Comparison of ENCODE assay signal across 34 mouse cellular contexts in genomic region chr9:78003278-78003677, GRCm38 (mm10). TPM values are rescaled to one million over a fixed set of nuclear protein-coding genes. Genes with fewer than 3 reads are reported as not detected.
DNase-seq lines count a peak whose midpoint lies in the region; ATAC-seq and TF ChIP-seq lines count a peak whose summit lies in the region.
"Had no signal": no experiment of that assay in that cellular context is flagged by ENCODE, and none has a peak within 500 bp of the region (broad histone marks: within the 10 kb centered on the region; RNA-seq: fewer than 3 reads in every experiment).

No protein-coding gene starts in this region.

- TF ChIP-seq CTCF in liver, adult 2 months (IDR thresholded peaks at IDR 0.05; ENCODE audit: low read depth, low read length), result no peak

- no peaks in the 10 kb centered on the region for H3K79me2 ChIP-seq in liver, adult 2 months (ENCODE audit: control insufficient read depth, insufficient read depth, low read length)

- no peak for ATAC-seq in liver, embryonic 11.5 days (replicated peaks; ENCODE audit: low FRiP score)
- ATAC-seq: forebrain, embryonic 14.5 days; forebrain, postnatal 0 days; inflammation-experienced regulatory T-cells, adult 6 months; intestine, embryonic 16.5 days had no signal

- H3K4me1 ChIP-seq in liver, adult 2 months (ENCODE audit: control insufficient read depth, insufficient read depth, low read length), result peaks cover 6% of the 10 kb centered on the region; the same call in 1 of the 2 replicates
- 0 out of 2 replicates have a peak, but pooled peaks cover 3% of the 10 kb centered on the region for H3K4me1 ChIP-seq in liver, embryonic 11.5 days (replicated peaks; ENCODE audit: control insufficient read depth, insufficient read depth, low read length)
- H3K4me1 ChIP-seq: embryonic facial prominence, embryonic 12.5 days had no signal

- H3K36me3 ChIP-seq in liver, adult 2 months (ENCODE audit: control insufficient read depth, insufficient read depth, low read length), result no peaks in the 10 kb centered on the region
- H3K36me3 ChIP-seq in liver, embryonic 11.5 days (ENCODE audit: control insufficient read depth, insufficient read depth, low read length), result no peaks in the 10 kb centered on the region
- H3K36me3 ChIP-seq: embryonic facial prominence, embryonic 12.5 days; embryonic facial prominence, embryonic 15.5 days; G1E; heart, embryonic 12.5 days; heart, embryonic 15.5 days had no signal

- H3K9me3 ChIP-seq in liver, embryonic 11.5 days (ENCODE audit: control insufficient read depth, low read length), result no peaks in the 10 kb centered on the region
- H3K9me3 ChIP-seq: embryonic facial prominence, embryonic 12.5 days; embryonic facial prominence, embryonic 15.5 days; G1E; heart, embryonic 12.5 days; heart, embryonic 15.5 days had no signal

- no peaks in the 10 kb centered on the region for H3K27me3 ChIP-seq in liver, adult 2 months (ENCODE audit: control insufficient read depth, insufficient read depth, low read length)
- no peaks in the 10 kb centered on the region for H3K27me3 ChIP-seq in liver, embryonic 11.5 days (replicated peaks; ENCODE audit: control insufficient read depth, insufficient read depth, low read length)
- H3K27me3 ChIP-seq: CH12.LX; embryonic facial prominence, embryonic 12.5 days; embryonic facial prominence, embryonic 15.5 days; heart, embryonic 12.5 days; heart, embryonic 15.5 days had no signal

- H3K4me3 ChIP-seq in liver, adult 2 months (ENCODE audit: insufficient read depth, low read depth, low read length), result no peak overlapping the region
- no peak overlapping the region for H3K4me3 ChIP-seq in liver, embryonic 11.5 days (ENCODE audit: low read depth, low read length)
- H3K4me3 ChIP-seq: embryonic facial prominence, embryonic 12.5 days; embryonic facial prominence, embryonic 15.5 days; heart, embryonic 12.5 days; heart, embryonic 15.5 days had no signal

- no peak overlapping the region for H3K27ac ChIP-seq in liver, adult 2 months (replicated peaks; ENCODE audit: insufficient read depth, low read depth, low read length)
- H3K27ac ChIP-seq in liver, embryonic 11.5 days (ENCODE audit: low read depth, low read length), result no peak overlapping the region
- H3K27ac ChIP-seq: embryonic facial prominence, embryonic 12.5 days; embryonic facial prominence, embryonic 15.5 days; heart, embryonic 15.5 days; hindbrain, embryonic 14.5 days; hindbrain, postnatal 0 days had no signal

- TF ChIP-seq POLR2A in liver, adult 2 months (IDR thresholded peaks at IDR 0.05; ENCODE audit: extremely low read depth, insufficient read depth, low read length), result no peak

- peak; percentile 58 for DNase-seq in adrenal gland, postnatal 10 days
- DNase-seq in adrenal gland, postnatal 25 days, result no peak
- DNase-seq in gastrocnemius, postnatal 10 days, result peak; percentile 33
- DNase-seq in gastrocnemius, adult 18-20 months (ENCODE audit: low spot score), result no peak
- DNase-seq in liver, adult 2 months (ENCODE audit: extremely low read depth, low read depth, low spot score), result peak; percentile 59
- DNase-seq in liver, embryonic 11.5 days (ENCODE audit: low spot score), result no peak
- DNase-seq in adipocyte (ENCODE audit: low spot score), result peak; percentile 26
- DNase-seq in cerebellum, adult 9-10 months, result no peak
- DNase-seq: B cell, adult 2 months; cerebellum, adult 11-12 months; cerebellum, adult 8-10 months; cerebellum, postnatal 14 days; forebrain, postnatal 0 days; gastrocnemius, postnatal 25 days; heart, postnatal 4 days; kidney, adult 18-20 months; kidney, adult 9 months had no signal

- H3K9ac ChIP-seq in liver, adult 2 months (ENCODE audit: low read depth, low read length), result no peak overlapping the region
- no peak overlapping the region for H3K9ac ChIP-seq in liver, embryonic 11.5 days (ENCODE audit: low read depth, low read length)
- H3K9ac ChIP-seq: embryonic facial prominence, embryonic 12.5 days; embryonic facial prominence, embryonic 15.5 days; forebrain, postnatal 0 days; heart, embryonic 12.5 days; heart, embryonic 15.5 days; hindbrain, embryonic 14.5 days had no signal

- WGBS in liver, adult 2 months, result 17% methylated on average over 2 of the region's 2 CpGs
- 70% methylated on average over 2 of the region's 2 CpGs for WGBS in liver, embryonic 11.5 days

- no peak overlapping the region for H3K4me2 ChIP-seq in liver, embryonic 11.5 days
- H3K4me2 ChIP-seq: embryonic facial prominence, embryonic 12.5 days; embryonic facial prominence, embryonic 15.5 days; heart, embryonic 12.5 days; heart, embryonic 15.5 days; hindbrain, embryonic 14.5 days had no signal

RNA-seq across cellular contexts. Expression of gene Gcm1, which starts 48.4 kb away (rescaled TPM):
- total RNA-seq in adrenal gland, postnatal 10 days (2021), result not detected
- total RNA-seq in adrenal gland, postnatal 25 days (2021), result not detected in 2 replicates
- total RNA-seq in gastrocnemius, postnatal 10 days (2021), result not detected
- total RNA-seq in gastrocnemius, adult 18-20 months (2021), result not detected
- total RNA-seq in liver, adult 2 months (2014; rRNA removed), result not detected in 2 replicates
- polyA plus RNA-seq in liver, adult 2 months (2012; rRNA removed), result not detected in 2 replicates
- polyA plus RNA-seq in liver, embryonic 11.5 days (2014; fragmentation: Nextera tagmentation; extraction: Ambion mirVana), result not detected in 2 replicates
- total RNA-seq: CH12.LX; forebrain, postnatal 0 days; gastrocnemius, postnatal 25 days; heart, adult 18-20 months; heart, postnatal 14 days; heart, postnatal 4 days had no signal
- polyA plus RNA-seq: brain, embryonic 14.5 days; embryonic facial prominence, embryonic 15.5 days; forebrain, embryonic 11.5 days; forebrain, embryonic 14.5 days; forebrain, postnatal 0 days; frontal cortex, adult 2 months; G1E; heart, embryonic 12.5 days; heart, embryonic 15.5 days; hindbrain, embryonic 11.5 days; hindbrain, embryonic 14.5 days; inflammation-experienced regulatory T-cells, adult 6 months; intestine, embryonic 16.5 days had no signal

Comparison
In these comparisons a context has a peak if more than half of its experiments do, and no peak if none do; other contexts are left out.
1. DNase-seq: peak in adrenal gland, postnatal 10 days (single experiment), gastrocnemius, postnatal 10 days (single experiment), liver, adult 2 months (single experiment) and adipocyte (single experiment); none in adrenal gland, postnatal 25 days (single experiment), gastrocnemius, adult 18-20 months (single experiment), liver, embryonic 11.5 days (single experiment) and cerebellum, adult 9-10 months (single experiment).